Mouse (Mus musculus) midbrain, embryonic 11.5 days (tissue): ENCODE data around the gene Clint1. TPM values are rescaled to one million over a fixed set of nuclear protein-coding genes. Genes with fewer than 3 reads are reported as not detected.
A peak's percentile ranks its signal among the peaks of the same experiment; 100 is the strongest.
"Not testable (repeated sequence)": the region's sequence is repeated elsewhere in the genome, so short reads cannot be mapped to it uniquely, and the experiment has no call there.

Source experiments
- ATAC-seq: fragments of 200-750 bp; cut with Nextera tagmentation; 2 replicates; pipeline ENCODE4 v1.8.0; 2017; ENCODE audit warnings: moderate TSS enrichment, moderate library complexity; ENCODE audit not compliant: low FRiP score
- DNase-seq: peaks from one replicate; pipeline ENCODE4 v3.0.0; 2015; ENCODE audit warnings: low spot score; ENCODE audit errors: missing footprints
- H3K27ac ChIP-seq: fragments of 300-500 bp; sonication (generic); 2 replicates; pipeline ENCODE4 v1.5.1; 2014; ENCODE audit warnings: low read depth, low read length
- H3K27me3 ChIP-seq: fragments of 300-500 bp; sonication (generic); 2 replicates; pipeline ENCODE4 v1.6.1; 2014; ENCODE audit warnings: mild to moderate bottlenecking, low read length, moderate library complexity, mixed read lengths; ENCODE audit not compliant: control insufficient read depth, insufficient read depth
- H3K36me3 ChIP-seq: fragments of 300-500 bp; sonication (generic); 2 replicates; pipeline ENCODE4 v1.6.1; 2014; ENCODE audit warnings: mild to moderate bottlenecking, low read length, moderate library complexity, mixed read lengths; ENCODE audit not compliant: control insufficient read depth, insufficient read depth
- H3K4me1 ChIP-seq: fragments of 300-500 bp; sonication (generic); 2 replicates; pipeline ENCODE4 v1.6.1; 2014; ENCODE audit warnings: low read length; ENCODE audit not compliant: control insufficient read depth, insufficient read depth
- H3K4me2 ChIP-seq: fragments of 300-500 bp; sonication (generic); 2 replicates; pipeline ENCODE4 v1.6.1; 2014; ENCODE audit warnings: mild to moderate bottlenecking, moderate library complexity
- H3K4me3 ChIP-seq: fragments of 300-500 bp; sonication (generic); 2 replicates; pipeline ENCODE4 v1.5.1; 2014; ENCODE audit warnings: low read depth, low read length
- H3K9ac ChIP-seq: fragments of 300-500 bp; sonication (generic); 2 replicates; pipeline ENCODE4 v1.6.1; 2014; ENCODE audit warnings: low read length
- H3K9me3 ChIP-seq: fragments of 300-500 bp; sonication (generic); 2 replicates; pipeline ENCODE4 v1.6.1; 2016; ENCODE audit warnings: low read length; ENCODE audit not compliant: control insufficient read depth
- WGBS: fragments of 180-500 bp; shearing (Covaris S2); extraction: QIAGEN DNeasy Blood & Tissue Kit; methylation state at CpG from one replicate; pipeline ENCODE4 v1.1.7; 2014; 5-methylcytosine and 5-hydroxymethylcytosine counted together
- polyA plus RNA-seq: library from polyadenylated mRNA; unstranded; fragments of >200 nt; fragmentation: Nextera tagmentation; extraction: Ambion mirVana; gene quantifications from 2 replicates; pipeline ENCODE4 v1.2.1, GENCODE M21; 2014

Gene Clint1
- polyA plus RNA-seq, 1 experiment from 2014 or later = 60.9 TPM

GRCm38 (mm10) chr11:45866534-45866933 lies 14.7 kb downstream of the Clint1 start:
- no peak for ATAC-seq
- H3K36me3 ChIP-seq = no peaks in the 10 kb centered on the region
- no peaks in the 10 kb centered on the region for H3K4me1 ChIP-seq
- peak; percentile 26 for DNase-seq
- no peaks in the 10 kb centered on the region for H3K27me3 ChIP-seq
- 89% methylated on average over 4 of the region's 4 CpGs for WGBS
- H3K27ac ChIP-seq = no peak overlapping the region
- H3K9me3 ChIP-seq = no peaks in the 10 kb centered on the region
- no peak overlapping the region for H3K4me2 ChIP-seq
- no peak overlapping the region for H3K9ac ChIP-seq
- H3K4me3 ChIP-seq = no peak overlapping the region

- no peak overlapping the region for H3K9ac ChIP-seq
- H3K27ac ChIP-seq = no peak overlapping the region
- no peak overlapping the region for H3K4me3 ChIP-seq
- DNase-seq (no peak), ATAC-seq (no peak)
- no peaks in the 10 kb centered on the region for H3K36me3 ChIP-seq
- WGBS = 84% methylated on average over 1 of the region's 1 CpGs
- no peak overlapping the region for H3K4me2 ChIP-seq
- H3K27me3 ChIP-seq = no peaks in the 10 kb centered on the region
- H3K9me3 ChIP-seq = no peaks in the 10 kb centered on the region
- no peaks in the 10 kb centered on the region for H3K4me1 ChIP-seq
Observed at GRCm38 (mm10) chr11:45873666-45874065, 21.8 kb downstream of the Clint1 start.

DNA sequence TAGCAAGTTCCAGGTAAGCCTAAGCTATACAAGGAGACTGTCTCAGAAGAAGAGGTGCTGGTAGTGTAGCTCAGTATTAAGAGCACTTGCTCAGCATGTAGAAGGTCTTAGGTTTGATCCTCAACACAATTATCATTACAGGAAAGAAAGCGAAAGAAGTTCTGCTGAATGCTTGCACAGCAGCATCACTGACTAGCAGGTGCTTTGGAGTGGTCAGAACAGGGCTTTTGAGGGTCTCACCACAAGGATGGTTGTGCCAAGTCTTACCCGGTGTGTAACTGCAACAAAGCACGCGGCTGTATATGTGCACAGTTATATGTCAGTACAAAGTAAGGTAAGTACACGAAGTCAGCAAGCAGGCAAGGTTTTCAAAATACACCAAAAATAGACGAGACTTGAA lies 22.4 kb downstream of the Clint1 start:
- H3K4me2 ChIP-seq = no peak overlapping the region
- H3K36me3 ChIP-seq = no peaks in the 10 kb centered on the region
- H3K4me3 ChIP-seq = no peak overlapping the region
- no peaks in the 10 kb centered on the region for H3K9me3 ChIP-seq
- H3K4me1 ChIP-seq = no peaks in the 10 kb centered on the region
- H3K27me3 ChIP-seq = no peaks in the 10 kb centered on the region
- H3K9ac ChIP-seq = no peak overlapping the region
- WGBS = 96% methylated on average over 6 of the region's 6 CpGs
- ATAC-seq = no peak
- DNase-seq = peak; percentile 80
- H3K27ac ChIP-seq = no peak overlapping the region

- H3K4me3 ChIP-seq = no peak overlapping the region
- no peak overlapping the region for H3K27ac ChIP-seq
- DNase-seq = peak; percentile 76
- WGBS = 93% methylated on average over 7 of the region's 7 CpGs
- no peaks in the 10 kb centered on the region for H3K36me3 ChIP-seq
- no peak for ATAC-seq
- no peak overlapping the region for H3K4me2 ChIP-seq
- no peak overlapping the region for H3K9ac ChIP-seq
- no peaks in the 10 kb centered on the region for H3K9me3 ChIP-seq
- no peaks in the 10 kb centered on the region for H3K4me1 ChIP-seq
- no peaks in the 10 kb centered on the region for H3K27me3 ChIP-seq
Observed at GRCm38 (mm10) chr11:45875351-45875935, 23.6 kb downstream of the Clint1 start.

GRCm38 (mm10) chr11:45876036-45876435 lies 24.2 kb downstream of the Clint1 start:
- Histone ChIP-seq H3K27me3 (no peaks in the 10 kb centered on the region), H3K4me1 (no peaks in the 10 kb centered on the region), H3K4me2 (no peak overlapping the region), H3K27ac (no peak overlapping the region), H3K4me3 (no peak overlapping the region), H3K9ac (no peak overlapping the region), H3K9me3 (no peaks in the 10 kb centered on the region), H3K36me3 (no peaks in the 10 kb centered on the region)
- ATAC-seq = no peak
- peak; percentile 72 for DNase-seq
- WGBS = 97% methylated on average over 2 of the region's 2 CpGs

GRCm38 (mm10) chr11:45879366-45879765 lies 27.5 kb downstream of the Clint1 start:
- H3K9me3 ChIP-seq, H3K4me3 ChIP-seq, H3K36me3 ChIP-seq, H3K27ac ChIP-seq, H3K27me3 ChIP-seq, H3K4me1 ChIP-seq, H3K4me2 ChIP-seq, DNase-seq, ATAC-seq, H3K9ac ChIP-seq: not testable (repeated sequence)
- WGBS = 84% methylated on average over 4 of the region's 4 CpGs

GRCm38 (mm10) chr11:45881026-45881682 lies 29.3 kb downstream of the Clint1 start:
- Histone ChIP-seq H3K9me3 (no peaks in the 10 kb centered on the region), H3K27me3 (no peaks in the 10 kb centered on the region), H3K9ac (no peak overlapping the region), H3K4me2 (no peak overlapping the region), H3K27ac (no peak overlapping the region), H3K36me3 (no peaks in the 10 kb centered on the region), H3K4me1 (peaks cover 5% of the 10 kb centered on the region), H3K4me3 (no peak overlapping the region)
- DNase-seq (no peak), ATAC-seq (0 out of 2 replicates have a peak, but pooled peaks have one; percentile 34)
- 80% methylated on average over 6 of the region's 6 CpGs for whole genome bisulfite sequencing

DNA sequence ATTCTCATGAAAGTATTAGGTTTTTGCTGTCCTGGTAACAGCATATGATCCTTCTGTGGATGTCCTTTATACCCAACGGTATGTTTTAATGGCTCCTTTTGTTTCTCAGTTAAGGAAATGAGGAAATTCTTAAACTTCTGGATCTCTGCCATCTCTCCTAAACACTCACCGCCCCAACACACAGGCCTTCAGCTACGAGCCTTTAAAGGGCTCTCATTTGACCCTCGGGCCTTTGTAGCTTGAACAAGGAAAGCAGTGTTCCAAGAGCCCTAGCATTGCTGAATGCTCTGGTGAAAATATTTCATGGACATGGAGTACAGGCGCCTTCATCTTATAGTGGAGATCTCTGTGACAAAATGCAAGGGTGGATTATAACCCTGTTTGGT lies 29.8 kb downstream of the Clint1 start:
- H3K4me2 ChIP-seq = no peak overlapping the region
- no peak for DNase-seq
- no peaks in the 10 kb centered on the region for H3K9me3 ChIP-seq
- no peak overlapping the region for H3K27ac ChIP-seq
- no peaks in the 10 kb centered on the region for H3K27me3 ChIP-seq
- H3K4me1 ChIP-seq = peaks cover 5% of the 10 kb centered on the region
- no peaks in the 10 kb centered on the region for H3K36me3 ChIP-seq
- WGBS = 65% methylated on average over 5 of the region's 5 CpGs
- no peak overlapping the region for H3K4me3 ChIP-seq
- peak; percentile 62; the same call in 1 of the 2 replicates for ATAC-seq
- H3K9ac ChIP-seq = no peak overlapping the region

DNA sequence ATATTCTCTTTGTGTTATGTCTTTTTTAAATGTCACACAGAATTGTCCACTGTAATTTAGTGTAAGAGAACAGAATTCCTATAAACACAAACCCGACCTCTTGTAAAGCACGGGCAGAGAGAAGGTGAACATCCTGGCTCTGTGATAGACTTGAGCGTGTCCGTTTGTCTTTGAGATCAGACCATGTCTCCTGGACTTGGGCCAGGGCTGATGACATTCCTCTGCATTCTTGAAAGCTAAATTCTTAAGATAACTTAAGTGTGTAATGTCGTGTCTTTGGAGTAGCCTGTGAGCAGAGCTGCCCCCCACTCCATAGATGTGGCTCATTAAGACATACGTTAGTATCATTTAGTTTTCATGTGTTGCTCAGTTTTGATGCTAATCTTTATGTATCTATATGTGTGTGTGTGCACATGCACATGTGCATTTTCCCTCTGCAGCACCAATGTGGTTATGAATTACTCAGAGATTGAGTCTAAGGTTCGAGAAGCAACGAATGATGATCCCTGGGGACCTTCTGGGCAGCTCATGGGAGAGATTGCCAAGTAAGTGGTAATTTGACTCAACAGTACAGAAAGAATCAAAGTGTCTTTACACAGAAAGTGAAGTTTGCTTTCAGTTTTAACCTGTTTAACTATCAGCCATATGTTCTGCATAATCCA lies 31.6 kb downstream of the Clint1 start:
- no peak overlapping the region for H3K4me2 ChIP-seq
- H3K4me1 ChIP-seq = peaks cover 5% of the 10 kb centered on the region
- H3K36me3 ChIP-seq = 0 out of 2 replicates have a peak, but pooled peaks cover 2% of the 10 kb centered on the region
- DNase-seq (no peak), ATAC-seq (no peak)
- no peaks in the 10 kb centered on the region for H3K27me3 ChIP-seq
- no peak overlapping the region for H3K9ac ChIP-seq
- H3K9me3 ChIP-seq = no peaks in the 10 kb centered on the region
- H3K27ac ChIP-seq = no peak overlapping the region
- H3K4me3 ChIP-seq = no peak overlapping the region
- 70% methylated on average over 8 of the region's 8 CpGs for WGBS
